Mouse (Mus musculus): ENCODE measurements around the gene Nt5c3b. TPM values are rescaled to one million over a fixed set of nuclear protein-coding genes. Genes with fewer than 3 reads are reported as not detected.

Gene Nt5c3b
- 151 TPM for polyA plus RNA-seq (2017; shearing (Covaris generic))

DNA sequence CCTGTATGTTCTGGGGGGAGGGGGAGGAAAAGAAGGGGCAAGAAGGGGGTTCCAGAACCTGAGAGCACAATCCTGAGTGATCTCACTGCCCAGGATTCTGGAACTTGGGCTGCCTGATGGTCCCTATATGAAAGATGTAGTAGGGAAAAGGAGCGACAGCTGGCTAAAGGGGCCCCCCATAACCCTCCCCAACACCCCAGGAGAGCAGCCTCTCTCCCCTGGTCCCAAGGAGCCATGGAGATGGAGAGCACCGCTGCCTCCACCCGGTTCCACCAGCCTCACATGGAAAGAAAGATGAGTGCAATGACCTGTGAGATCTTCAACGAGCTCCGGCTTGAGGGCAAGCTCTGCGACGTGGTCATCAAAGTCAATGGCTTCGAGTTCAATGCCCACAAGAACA is at the start of gene Nt5c3b, which contains the start of gene Klhl10:
Nt5c3b (minus strand) TSS at position 12 of the 400 bp plus-strand sequence.
Klhl10 (plus strand) TSS at position 121 of the 400 bp plus-strand sequence.

DNA sequence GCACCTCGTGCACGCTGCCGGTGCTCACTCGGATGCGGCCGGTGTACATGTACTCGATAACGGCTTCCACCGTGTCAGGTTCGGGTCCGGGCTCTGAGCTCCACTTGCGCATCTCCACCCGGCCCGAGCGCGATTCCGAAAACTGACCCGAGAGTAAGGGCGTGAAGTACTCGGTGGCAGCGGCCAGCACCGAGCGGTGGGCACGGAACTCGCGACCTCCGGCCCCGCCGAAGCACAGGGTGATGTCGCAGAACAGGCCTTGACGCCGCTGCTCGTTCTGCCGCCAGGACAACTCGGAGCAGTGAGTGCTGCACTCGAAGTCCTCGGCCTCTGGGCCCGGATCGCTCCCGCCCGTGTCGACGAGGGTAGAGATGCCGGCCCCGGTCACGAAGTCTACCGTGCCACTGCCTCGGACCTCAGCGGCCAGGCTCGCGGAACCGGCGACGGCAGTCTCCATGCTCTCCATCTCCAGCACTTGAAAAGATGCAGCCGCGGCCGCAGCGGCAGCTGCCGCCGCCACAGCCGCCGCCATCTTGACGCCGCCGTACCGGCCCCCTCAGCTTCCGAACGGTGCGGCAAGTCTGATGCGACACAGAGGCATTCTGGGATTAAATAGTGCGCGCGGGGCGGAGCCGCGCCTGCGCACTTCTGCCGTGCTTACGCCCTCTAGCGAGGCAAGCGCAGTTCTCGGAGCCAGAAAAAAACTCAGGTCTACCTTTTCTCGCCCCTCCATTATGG is 30.8 kb upstream of the Nt5c3b start, which contains the start of gene Klhl11:
Klhl11 (minus strand) TSS at position 545 of the 738 bp plus-strand sequence.

DNA sequence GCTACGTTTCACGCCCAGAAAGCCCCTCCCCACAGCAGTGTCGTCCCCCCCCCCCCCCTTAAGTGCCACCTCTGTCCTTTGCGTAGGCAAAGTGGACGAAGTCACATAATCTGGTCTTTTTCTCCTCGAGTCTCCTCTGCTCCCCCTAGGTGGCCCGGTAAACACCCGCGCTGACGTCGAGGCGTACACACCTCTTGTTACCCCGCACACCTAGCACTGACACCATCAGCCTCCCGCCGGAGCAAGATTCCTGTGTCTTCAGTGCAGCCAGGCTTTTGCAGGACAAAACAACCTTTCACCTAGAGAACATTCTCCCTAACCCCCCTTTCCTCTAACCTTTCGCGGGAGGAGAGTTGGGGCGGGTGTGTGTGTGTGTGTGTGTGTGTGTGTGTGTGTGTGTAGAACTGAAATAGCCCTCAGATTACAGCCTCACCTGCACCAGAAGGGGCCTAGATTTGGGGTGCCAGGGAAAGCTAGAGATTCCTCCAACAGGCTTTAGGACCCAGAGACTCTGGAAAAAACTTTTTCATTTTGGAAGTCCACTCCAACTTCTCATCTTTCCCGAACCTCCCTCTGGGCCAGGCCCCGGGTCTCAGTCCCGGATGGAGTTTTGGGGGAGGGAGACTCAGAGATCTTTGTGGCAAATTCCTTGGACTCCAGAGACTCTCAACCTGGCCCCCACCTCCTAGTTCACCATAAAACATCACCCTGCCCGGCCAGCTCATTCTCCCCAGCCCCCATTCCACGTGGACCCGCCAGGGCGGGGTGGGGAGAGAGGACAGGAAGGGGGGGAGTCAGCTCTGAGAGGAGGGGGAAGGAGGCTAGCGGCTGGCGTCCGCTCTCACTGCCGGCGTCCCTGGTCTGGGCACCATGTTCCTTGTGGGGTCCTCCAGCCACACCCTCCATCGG is 26.4 kb downstream of the Nt5c3b start, which contains the start of gene Fkbp10:
Fkbp10 (plus strand) TSS at position 784 of the 909 bp plus-strand sequence.

DNA sequence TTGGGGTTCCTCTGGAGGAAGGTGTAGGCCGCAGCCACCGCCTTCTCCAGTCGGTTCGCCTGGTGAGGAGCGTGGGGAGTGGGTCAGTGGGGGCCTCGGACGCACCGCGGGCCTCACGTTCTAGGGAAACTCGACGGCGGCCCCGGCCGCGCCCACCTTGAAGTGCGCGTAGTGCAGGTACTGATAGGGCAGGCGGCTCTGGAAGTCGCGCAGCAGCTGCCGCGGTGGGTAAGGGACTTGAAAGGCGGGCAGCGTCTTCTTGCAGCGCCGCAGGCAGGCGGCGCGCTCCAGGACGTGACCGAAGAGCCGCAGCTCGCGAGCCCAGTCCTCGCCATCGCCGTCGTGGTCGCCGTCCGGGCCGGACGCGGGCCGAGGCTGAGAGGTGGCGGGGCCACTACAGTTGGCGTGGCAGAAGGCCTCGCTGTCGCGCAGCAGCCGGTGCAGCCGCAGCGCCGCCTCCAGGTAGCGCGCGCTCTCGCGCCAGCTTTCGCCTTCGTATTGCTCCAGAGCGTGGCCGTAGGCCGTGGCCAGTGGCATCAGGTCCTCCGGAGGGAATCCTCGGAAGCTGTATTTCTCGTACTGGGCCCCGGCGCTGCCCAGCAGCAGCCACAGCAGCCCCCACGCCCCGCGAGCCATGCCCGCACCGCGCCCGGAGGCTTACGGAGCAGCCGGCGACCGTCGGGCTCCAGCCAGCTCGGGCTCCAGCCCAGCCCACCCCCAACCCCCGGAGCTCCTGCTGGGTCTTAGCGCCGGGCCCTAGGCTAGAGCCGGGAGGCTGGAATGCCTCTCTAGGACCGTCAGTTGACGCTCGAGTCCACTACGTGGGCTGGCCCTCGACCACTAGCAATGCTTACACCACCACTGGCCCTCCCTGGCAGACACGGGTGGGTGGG is 27.3 kb downstream of the Nt5c3b start, which contains the start of gene P3h4:
P3h4 (minus strand) TSS at position 816 of the 893 bp plus-strand sequence.

DNA sequence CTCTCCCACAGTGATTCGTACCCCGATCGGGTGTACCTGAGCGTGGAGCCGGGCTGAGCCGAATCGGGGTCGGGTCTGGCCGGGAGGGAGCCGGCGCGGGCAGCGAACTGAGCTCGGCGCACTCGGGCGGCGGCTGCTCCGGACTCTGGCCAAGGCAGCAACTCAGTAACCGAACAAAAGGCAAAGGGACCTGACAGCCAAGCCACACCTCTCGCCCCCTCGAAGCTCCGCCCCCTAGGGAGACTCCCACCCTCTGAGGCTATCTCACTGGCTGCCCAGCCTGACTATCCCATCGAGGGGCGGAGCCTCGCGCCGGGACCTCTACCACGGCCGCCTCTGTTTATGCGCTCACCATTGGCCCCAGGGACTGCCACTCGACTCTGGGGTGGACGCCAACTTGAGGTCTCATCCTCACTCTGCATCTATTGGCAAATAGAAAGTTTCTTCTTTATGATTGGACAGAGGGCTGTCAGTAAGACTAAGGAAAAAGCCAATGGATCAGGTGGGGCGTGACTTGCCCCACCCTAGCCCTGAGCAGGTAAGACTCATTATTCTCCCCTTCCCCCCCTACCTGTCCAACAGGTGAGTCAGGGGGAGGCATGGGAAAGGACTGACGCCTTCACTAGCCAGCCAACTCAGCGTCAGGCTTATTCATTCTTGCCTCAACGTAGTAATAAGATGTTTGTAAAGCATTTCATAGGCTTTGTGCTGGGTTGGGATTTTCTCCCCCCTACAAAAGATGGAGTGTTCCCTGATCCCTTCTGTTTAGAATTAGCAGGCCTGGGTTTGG is 43.8 kb downstream of the Nt5c3b start, which contains the start of gene Jup:
Jup (minus strand) TSS at position 164 of the 790 bp plus-strand sequence.

Other genes with a start within 250 kb of the Nt5c3b start
- gene Krt9, start 248.6 kb downstream of the Nt5c3b start, polyA plus RNA-seq (2017; shearing (Covaris generic)): not detected
- not detected for gene Krt14, start 234.3 kb downstream of the Nt5c3b start, polyA plus RNA-seq (2017; shearing (Covaris generic))
- not detected for gene Krt16, start 192.9 kb downstream of the Nt5c3b start, polyA plus RNA-seq (2017; shearing (Covaris generic))
- gene Krt17, start 180.8 kb downstream of the Nt5c3b start, polyA plus RNA-seq (2017; shearing (Covaris generic)): 1.9 TPM
- not detected for gene Krt42, start 171.9 kb downstream of the Nt5c3b start, polyA plus RNA-seq (2017; shearing (Covaris generic))
- 2,818 TPM for gene Eif1, start 121.9 kb downstream of the Nt5c3b start, polyA plus RNA-seq (2017; shearing (Covaris generic))
- not detected for gene Gast, start 107.4 kb downstream of the Nt5c3b start, polyA plus RNA-seq (2017; shearing (Covaris generic))
- 2.6 TPM for gene Hap1, start 85.7 kb downstream of the Nt5c3b start, polyA plus RNA-seq (2017; shearing (Covaris generic))
- 2.9 TPM for gene Jup, start 44.0 kb downstream of the Nt5c3b start, polyA plus RNA-seq (2017; shearing (Covaris generic))
- gene P3h4, start 27.0 kb downstream of the Nt5c3b start, polyA plus RNA-seq (2017; shearing (Covaris generic)): not detected
- gene Fkbp10, start 26.1 kb downstream of the Nt5c3b start, polyA plus RNA-seq (2017; shearing (Covaris generic)): not detected
- gene Klhl10, start 109 bp upstream of the Nt5c3b start, polyA plus RNA-seq (2017; shearing (Covaris generic)): 0.62 TPM
- 4.2 TPM for gene Klhl11, start 30.9 kb upstream of the Nt5c3b start, polyA plus RNA-seq (2017; shearing (Covaris generic))
- gene Acly, start 86.2 kb upstream of the Nt5c3b start, polyA plus RNA-seq (2017; shearing (Covaris generic)): 212 TPM
- gene Ttc25, start 103.8 kb upstream of the Nt5c3b start, polyA plus RNA-seq (2017; shearing (Covaris generic)): 0.09 TPM
- 407 TPM for gene Cnp, start 133.1 kb upstream of the Nt5c3b start, polyA plus RNA-seq (2017; shearing (Covaris generic))
- gene Nkiras2, start 177.4 kb upstream of the Nt5c3b start, polyA plus RNA-seq (2017; shearing (Covaris generic)): 29.4 TPM
- gene Dnajc7, start 178.4 kb upstream of the Nt5c3b start, polyA plus RNA-seq (2017; shearing (Covaris generic)): 683 TPM